Mouse (Mus musculus) gonadal fat pad, adult 2 months (tissue): Measurements from ENCODE around the gene Gpr137. TPM values are rescaled to one million over a fixed set of nuclear protein-coding genes. Genes with fewer than 3 reads are reported as not detected.

Experiments used
- DNase-seq: peaks from one replicate; pipeline ENCODE4 v3.0.0-alpha.2; 2012; ENCODE audit warnings: low read depth
- polyA plus RNA-seq: library from polyadenylated mRNA; depleted of rRNA; stranded (reverse); fragments of >200 nt; gene quantifications from 2 replicates; pipeline ENCODE4 v1.2.3, GENCODE M21; 2012

Gene Gpr137
- polyA plus RNA-seq, 1 experiment: 89.1 TPM

GRCm38 (mm10) chr19:6941372-6942248 lies 670 bp downstream of the Gpr137 start, which contains the start of gene Bad:
Bad (plus strand) TSS chr19:6941861.
- no peak for DNase-seq

- no peak for DNase-seq
These were observed 1.6 kb downstream of the Gpr137 start for GRCm38 (mm10) chr19:6940396-6941351.

GRCm38 (mm10) chr19:6939106-6940002 lies 2.9 kb downstream of the Gpr137 start:
- DNase-seq: no peak

- no peak for DNase-seq
These were observed 4.5 kb downstream of the Gpr137 start for GRCm38 (mm10) chr19:6937541-6938465.

DNA sequence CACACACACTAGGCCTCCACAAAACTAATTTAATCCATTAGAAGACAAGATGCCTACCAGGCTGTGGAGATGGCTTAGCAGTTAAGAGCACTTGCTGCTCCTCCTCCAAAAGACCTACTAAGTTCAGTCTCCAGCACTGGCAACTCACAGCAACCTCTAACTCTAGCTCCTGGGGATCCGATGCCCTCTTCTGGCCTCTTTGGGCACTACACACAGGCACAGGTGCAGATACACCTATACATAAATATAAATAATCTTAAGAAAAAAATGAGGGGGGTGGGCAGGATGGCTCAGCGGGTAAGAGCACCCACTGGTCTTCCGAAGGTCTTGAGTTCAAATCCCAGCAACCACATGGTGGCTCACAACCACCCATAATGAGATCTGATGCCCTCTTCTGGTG lies 6.0 kb downstream of the Gpr137 start:
- DNase-seq: no peak

DNA sequence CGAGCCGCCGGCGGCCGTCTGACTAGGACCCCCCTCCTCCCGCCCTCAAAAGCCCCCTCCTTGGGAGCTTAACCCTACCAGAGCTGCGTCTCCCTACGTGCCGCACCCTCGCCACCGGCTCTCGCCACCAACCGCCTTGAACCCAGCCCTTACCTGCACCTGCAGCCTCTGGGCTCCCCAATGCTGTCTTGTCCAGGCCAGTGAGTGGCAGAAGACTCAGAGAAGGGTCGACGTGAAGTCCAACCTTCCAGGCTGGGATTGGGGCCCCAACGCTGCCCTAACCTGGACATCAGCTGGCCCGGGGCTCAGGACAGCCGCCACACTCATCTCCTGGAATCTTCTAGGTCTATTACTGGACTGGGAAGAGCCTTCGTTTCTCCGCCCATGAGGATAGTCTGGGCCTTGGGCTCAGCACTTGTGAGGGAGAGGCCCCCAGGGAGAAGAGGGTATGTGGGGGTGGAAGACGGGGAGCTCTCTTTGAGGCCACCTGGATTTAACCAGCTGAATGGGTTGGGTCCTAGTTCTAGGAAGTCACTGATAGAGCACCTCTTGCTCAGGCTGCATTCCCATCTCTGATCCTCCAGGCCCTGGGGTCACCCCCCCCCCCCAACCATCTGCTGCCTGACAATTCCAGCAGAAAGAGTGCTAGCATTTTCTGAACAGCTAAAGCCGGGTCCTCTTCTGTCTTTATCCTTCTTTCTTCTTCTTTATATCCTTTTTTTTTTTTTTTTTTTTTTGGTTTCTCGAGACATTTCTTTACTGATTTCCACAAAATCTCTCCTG lies 7.9 kb downstream of the Gpr137 start, which contains the start of gene Kcnk4:
TSS of gene Kcnk4 (minus strand) at position 321 of the 783 bp plus-strand sequence.
- DNase-seq: no peak

- no peak for DNase-seq
These were observed 8.7 kb downstream of the Gpr137 start for GRCm38 (mm10) chr19:6933436-6934194.

- DNase-seq: no peak
These were observed 9.2 kb downstream of the Gpr137 start for GRCm38 (mm10) chr19:6933102-6933435.

DNA sequence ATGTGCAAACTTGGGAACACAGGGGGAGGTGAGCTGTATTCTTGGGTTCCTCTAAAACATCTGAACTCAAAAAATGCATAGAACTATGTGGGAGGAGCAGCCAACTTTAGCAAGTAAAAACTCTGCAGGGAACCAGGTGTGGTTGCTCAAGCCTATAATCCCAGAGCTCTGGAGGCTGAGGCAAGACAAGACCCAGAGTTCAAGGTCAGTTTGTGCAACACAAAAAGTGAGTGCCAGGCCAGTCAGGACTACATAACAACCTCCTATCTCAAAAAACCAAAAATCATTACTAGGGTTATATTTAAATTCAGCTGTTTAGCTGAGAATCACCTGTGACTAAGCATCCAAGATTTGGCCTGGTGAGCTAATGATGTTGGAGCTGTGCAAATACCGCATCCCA lies 10.3 kb downstream of the Gpr137 start:
- no peak for DNase-seq

- no peak for DNase-seq
These were observed 11.3 kb downstream of the Gpr137 start for GRCm38 (mm10) chr19:6931002-6931401.

GRCm38 (mm10) chr19:6928080-6928479 lies 14.2 kb downstream of the Gpr137 start:
- DNase-seq: no peak

DNA sequence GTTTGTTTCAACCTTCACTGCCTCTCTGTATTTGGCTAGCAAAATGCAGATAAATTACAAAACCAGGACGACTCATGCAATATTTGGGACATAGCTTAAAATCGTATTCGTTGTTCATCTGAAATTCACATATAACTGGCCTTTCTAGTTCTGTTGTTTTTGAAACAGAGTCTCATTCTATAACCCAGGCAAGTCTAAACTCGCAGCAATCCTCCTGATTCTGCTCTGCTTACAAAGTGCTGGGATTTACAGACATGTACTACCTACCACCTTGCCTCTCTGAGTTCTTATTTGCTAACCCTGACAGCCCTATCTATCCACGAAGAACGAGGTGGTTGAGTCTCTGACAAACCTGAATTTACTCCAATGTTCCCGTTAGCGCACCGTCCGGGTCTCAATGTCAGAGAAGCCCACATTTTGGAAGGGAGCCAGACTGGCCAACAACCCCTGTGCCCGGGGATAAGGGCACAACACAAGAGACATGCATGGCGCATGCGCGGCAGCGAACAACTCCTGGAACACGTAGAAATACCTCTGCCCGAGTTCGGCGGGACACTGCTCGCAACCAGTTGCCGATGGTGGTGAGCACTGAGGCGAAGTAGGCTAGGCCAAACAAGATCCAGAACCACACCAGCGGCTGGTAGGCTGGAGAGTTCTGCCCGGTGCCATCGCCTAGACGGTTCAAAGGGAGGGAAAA lies 15.6 kb downstream of the Gpr137 start:
- DNase-seq: no peak

DNA sequence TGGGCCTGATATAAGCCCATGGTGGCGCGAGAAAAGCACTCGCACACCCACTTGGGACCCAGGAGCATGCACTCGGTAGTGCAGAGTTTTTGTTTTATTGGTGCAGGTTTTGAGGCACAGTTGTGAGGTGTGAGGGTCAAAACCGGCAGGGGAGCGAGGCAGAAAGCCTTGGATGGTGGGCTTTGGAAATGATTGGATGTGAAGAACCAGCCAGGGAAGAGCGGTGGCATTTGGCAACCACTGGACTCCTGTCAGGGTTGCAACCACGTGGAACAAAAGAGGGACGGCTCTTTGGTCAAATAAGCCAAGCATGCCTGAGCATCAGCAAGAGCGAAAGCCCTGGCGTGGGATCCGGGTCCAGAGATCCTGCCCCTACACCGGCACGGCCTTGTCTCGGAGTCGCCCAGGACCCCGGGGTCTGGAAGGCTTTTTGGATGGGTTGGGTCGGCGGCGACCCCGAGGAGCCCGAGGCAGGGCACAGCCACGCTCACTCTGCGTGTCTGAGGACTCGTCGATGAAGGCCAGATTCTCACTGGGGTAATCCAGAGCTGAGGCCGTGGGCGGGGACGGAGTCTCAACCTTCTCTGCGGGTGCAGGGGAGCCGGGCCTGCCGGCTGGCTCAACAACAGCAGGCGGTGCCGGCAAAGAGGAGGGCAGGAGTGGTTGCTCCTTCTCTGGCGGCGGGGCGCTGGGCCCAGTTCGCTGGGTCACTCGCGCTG lies 16.5 kb downstream of the Gpr137 start:
- DNase-seq: no peak

DNA sequence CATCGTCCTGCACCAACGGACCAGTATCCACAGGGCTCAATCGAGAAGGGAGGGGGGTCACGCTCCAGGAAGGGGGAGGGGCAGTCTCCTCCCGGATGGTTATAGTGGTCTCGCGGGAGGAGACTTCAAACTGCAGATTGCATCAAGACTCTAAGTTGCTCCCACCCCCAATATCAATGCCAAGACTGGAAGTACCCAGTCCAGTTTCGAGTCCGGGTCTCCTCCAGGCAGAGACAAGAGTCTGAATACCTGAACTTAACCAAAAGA lies 17.0 kb downstream of the Gpr137 start, which contains the start of gene Catsperz:
TSS of gene Catsperz (minus strand) at position 74 of the 267 bp plus-strand sequence.
- no peak for DNase-seq

GRCm38 (mm10) chr19:6924461-6925306 lies 17.6 kb downstream of the Gpr137 start:
- DNase-seq: no peak

GRCm38 (mm10) chr19:6922901-6923735 lies 19.2 kb downstream of the Gpr137 start:
- DNase-seq: no peak
